Mouse (Mus musculus): Measurements from ENCODE around the gene Stk38. TPM values are rescaled to one million over a fixed set of nuclear protein-coding genes. Genes with fewer than 3 reads are reported as not detected.
"Not testable (repeated sequence)": the region's sequence is repeated elsewhere in the genome, so short reads cannot be mapped to it uniquely, and the experiment has no call there.

Gene Stk38
- polyA plus RNA-seq, 1 experiment from 2014 or later = 130 TPM

GRCm38 (mm10) chr17:29043583-29043982 lies 35.8 kb upstream of the Stk38 start:
- H3K4me2 ChIP-seq = no peak overlapping the region
- peak; percentile 88 for DNase-seq (ENCODE audit: low spot score, missing footprints)
- 89% methylated on average over 3 of the region's 3 CpGs for WGBS
- H3K36me3 ChIP-seq (ENCODE audit: control insufficient read depth, insufficient read depth, low read length) = peaks cover 36% of the 10 kb centered on the region
- no peak for ATAC-seq (ENCODE audit: low FRiP score)
- H3K9ac ChIP-seq (ENCODE audit: low read length) = no peak overlapping the region
- H3K27ac ChIP-seq (ENCODE audit: low read depth, low read length) = no peak overlapping the region
- H3K9me3 ChIP-seq (ENCODE audit: control insufficient read depth, low read length) = no peaks in the 10 kb centered on the region
- no peak overlapping the region for H3K4me3 ChIP-seq (ENCODE audit: low read depth, low read length)
- no peaks in the 10 kb centered on the region for H3K4me1 ChIP-seq (ENCODE audit: control insufficient read depth, insufficient read depth, low read length)
- H3K27me3 ChIP-seq (ENCODE audit: control insufficient read depth, insufficient read depth, low read length) = no peaks in the 10 kb centered on the region

DNA sequence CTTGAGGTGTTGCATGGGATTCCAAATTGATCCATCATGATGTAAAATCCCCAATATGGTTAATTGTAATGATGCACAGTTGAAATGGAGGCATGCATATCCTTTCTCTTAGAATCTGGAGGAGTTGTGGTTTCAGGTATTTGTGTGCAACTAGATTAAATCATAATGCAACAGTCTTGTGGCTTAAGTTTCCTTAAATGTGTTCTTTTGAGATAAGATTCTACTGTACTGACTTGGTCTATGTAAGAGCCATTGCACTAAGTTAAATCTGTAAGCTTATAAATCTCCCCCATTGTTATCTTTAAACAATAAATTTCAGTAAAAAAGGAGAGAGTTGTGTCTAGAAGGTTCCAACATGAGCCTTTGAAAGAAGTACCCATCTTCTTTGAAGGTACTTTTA lies 34.8 kb upstream of the Stk38 start:
- H3K27me3 ChIP-seq (ENCODE audit: control insufficient read depth, insufficient read depth, low read length) = no peaks in the 10 kb centered on the region
- no peak for ATAC-seq (ENCODE audit: low FRiP score)
- H3K36me3 ChIP-seq (ENCODE audit: control insufficient read depth, insufficient read depth, low read length) = peaks cover 43% of the 10 kb centered on the region
- H3K9me3 ChIP-seq (ENCODE audit: control insufficient read depth, low read length) = no peaks in the 10 kb centered on the region
- H3K9ac ChIP-seq (ENCODE audit: low read length) = no peak overlapping the region
- H3K4me1 ChIP-seq (ENCODE audit: control insufficient read depth, insufficient read depth, low read length) = peaks cover 1% of the 10 kb centered on the region; the same call in 1 of the 2 replicates
- no peak overlapping the region for H3K4me3 ChIP-seq (ENCODE audit: low read depth, low read length)
- no peak for DNase-seq (ENCODE audit: low spot score, missing footprints)
- no peak overlapping the region for H3K4me2 ChIP-seq
- no peak overlapping the region for H3K27ac ChIP-seq (ENCODE audit: low read depth, low read length)

- H3K4me3 ChIP-seq (ENCODE audit: low read depth, low read length); DNase-seq (ENCODE audit: low spot score, missing footprints); H3K27me3 ChIP-seq (ENCODE audit: control insufficient read depth, insufficient read depth, low read length); ATAC-seq (ENCODE audit: low FRiP score); H3K27ac ChIP-seq (ENCODE audit: low read depth, low read length); H3K4me1 ChIP-seq (ENCODE audit: control insufficient read depth, insufficient read depth, low read length); H3K9me3 ChIP-seq (ENCODE audit: control insufficient read depth, low read length); H3K4me2 ChIP-seq; H3K9ac ChIP-seq (ENCODE audit: low read length): not testable (repeated sequence)
- 85% methylated on average over 3 of the region's 3 CpGs for WGBS
- H3K36me3 ChIP-seq (ENCODE audit: control insufficient read depth, insufficient read depth, low read length) = peaks cover 50% of the 10 kb centered on the region
Observed at GRCm38 (mm10) chr17:29041632-29042031, 33.8 kb upstream of the Stk38 start.

- WGBS = 78% methylated on average over 11 of the region's 11 CpGs
- H3K9ac ChIP-seq (ENCODE audit: low read length) = no peak overlapping the region
- peaks cover 43% of the 10 kb centered on the region for H3K36me3 ChIP-seq (ENCODE audit: control insufficient read depth, insufficient read depth, low read length)
- H3K4me3 ChIP-seq (ENCODE audit: low read depth, low read length) = no peak overlapping the region
- no peaks in the 10 kb centered on the region for H3K9me3 ChIP-seq (ENCODE audit: control insufficient read depth, low read length)
- H3K4me1 ChIP-seq (ENCODE audit: control insufficient read depth, insufficient read depth, low read length) = peaks cover 10% of the 10 kb centered on the region; the same call in 1 of the 2 replicates
- H3K27me3 ChIP-seq (ENCODE audit: control insufficient read depth, insufficient read depth, low read length) = no peaks in the 10 kb centered on the region
- H3K4me2 ChIP-seq = no peak overlapping the region
- H3K27ac ChIP-seq (ENCODE audit: low read depth, low read length) = no peak overlapping the region
- DNase-seq (ENCODE audit: low spot score, missing footprints) (no peak), ATAC-seq (ENCODE audit: low FRiP score) (no peak)
Observed at GRCm38 (mm10) chr17:29039351-29039750, 31.6 kb upstream of the Stk38 start.

- no peak overlapping the region for H3K9ac ChIP-seq (ENCODE audit: low read length)
- H3K4me1 ChIP-seq (ENCODE audit: control insufficient read depth, insufficient read depth, low read length) = peaks cover 15% of the 10 kb centered on the region
- H3K27me3 ChIP-seq (ENCODE audit: control insufficient read depth, insufficient read depth, low read length) = no peaks in the 10 kb centered on the region
- H3K36me3 ChIP-seq (ENCODE audit: control insufficient read depth, insufficient read depth, low read length) = peaks cover 33% of the 10 kb centered on the region
- H3K4me2 ChIP-seq = peak overlapping the region; percentile 98
- ATAC-seq (ENCODE audit: low FRiP score) (no peak), DNase-seq (ENCODE audit: low spot score, missing footprints) (peak; percentile 89)
- peak overlapping the region; percentile 4 for H3K4me3 ChIP-seq (ENCODE audit: low read depth, low read length)
- H3K9me3 ChIP-seq (ENCODE audit: control insufficient read depth, low read length) = no peaks in the 10 kb centered on the region
- H3K27ac ChIP-seq (ENCODE audit: low read depth, low read length) = no peak overlapping the region
Observed at GRCm38 (mm10) chr17:29035506-29035905, 27.7 kb upstream of the Stk38 start.

GRCm38 (mm10) chr17:29034264-29034663 lies 26.5 kb upstream of the Stk38 start:
- H3K9ac ChIP-seq (ENCODE audit: low read length) = peak overlapping the region; percentile 97
- H3K27me3 ChIP-seq (ENCODE audit: control insufficient read depth, insufficient read depth, low read length) = no peaks in the 10 kb centered on the region
- ATAC-seq (ENCODE audit: low FRiP score) = no peak
- no peaks in the 10 kb centered on the region for H3K9me3 ChIP-seq (ENCODE audit: control insufficient read depth, low read length)
- H3K36me3 ChIP-seq (ENCODE audit: control insufficient read depth, insufficient read depth, low read length) = peaks cover 23% of the 10 kb centered on the region
- H3K4me3 ChIP-seq (ENCODE audit: low read depth, low read length) = peak overlapping the region; percentile 72
- no peak overlapping the region for H3K27ac ChIP-seq (ENCODE audit: low read depth, low read length)
- peaks cover 15% of the 10 kb centered on the region for H3K4me1 ChIP-seq (ENCODE audit: control insufficient read depth, insufficient read depth, low read length)
- H3K4me2 ChIP-seq = peak overlapping the region; percentile 98
- DNase-seq (ENCODE audit: low spot score, missing footprints) = no peak

DNA sequence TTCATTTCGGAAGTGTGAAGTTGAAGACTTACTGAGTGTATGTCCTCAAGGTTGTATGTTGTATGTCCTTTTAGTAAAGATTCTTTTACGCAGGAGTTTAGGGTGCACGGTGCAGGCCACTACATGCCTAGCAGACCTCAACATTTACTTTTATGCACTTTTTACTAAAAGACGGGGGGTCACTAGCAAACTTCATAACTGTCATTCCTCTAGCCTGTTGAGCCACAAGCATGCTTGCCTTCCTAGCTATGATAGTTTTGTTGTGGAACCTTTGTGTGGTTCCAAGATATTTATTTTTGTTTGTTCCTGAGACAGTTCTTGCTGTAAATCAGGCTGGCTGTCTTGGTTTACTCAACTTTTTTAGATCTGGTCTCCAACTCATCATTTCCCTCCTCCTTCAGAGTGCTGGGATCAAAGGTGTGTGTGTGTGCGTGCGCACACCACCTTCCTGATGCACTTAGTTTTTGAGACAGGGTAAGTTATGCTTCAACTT lies 25.8 kb upstream of the Stk38 start:
- H3K4me2 ChIP-seq = peak overlapping the region; percentile 98
- no peak for ATAC-seq (ENCODE audit: low FRiP score)
- no peak overlapping the region for H3K27ac ChIP-seq (ENCODE audit: low read depth, low read length)
- H3K4me1 ChIP-seq (ENCODE audit: control insufficient read depth, insufficient read depth, low read length) = peaks cover 15% of the 10 kb centered on the region
- H3K4me3 ChIP-seq (ENCODE audit: low read depth, low read length) = peak overlapping the region; percentile 72
- DNase-seq (ENCODE audit: low spot score, missing footprints) = peak; percentile 90
- H3K27me3 ChIP-seq (ENCODE audit: control insufficient read depth, insufficient read depth, low read length) = no peaks in the 10 kb centered on the region
- peaks cover 19% of the 10 kb centered on the region for H3K36me3 ChIP-seq (ENCODE audit: control insufficient read depth, insufficient read depth, low read length)
- no peaks in the 10 kb centered on the region for H3K9me3 ChIP-seq (ENCODE audit: control insufficient read depth, low read length)
- 2% methylated on average over 6 of the region's 6 CpGs for WGBS
- H3K9ac ChIP-seq (ENCODE audit: low read length) = peak overlapping the region; percentile 97

DNA sequence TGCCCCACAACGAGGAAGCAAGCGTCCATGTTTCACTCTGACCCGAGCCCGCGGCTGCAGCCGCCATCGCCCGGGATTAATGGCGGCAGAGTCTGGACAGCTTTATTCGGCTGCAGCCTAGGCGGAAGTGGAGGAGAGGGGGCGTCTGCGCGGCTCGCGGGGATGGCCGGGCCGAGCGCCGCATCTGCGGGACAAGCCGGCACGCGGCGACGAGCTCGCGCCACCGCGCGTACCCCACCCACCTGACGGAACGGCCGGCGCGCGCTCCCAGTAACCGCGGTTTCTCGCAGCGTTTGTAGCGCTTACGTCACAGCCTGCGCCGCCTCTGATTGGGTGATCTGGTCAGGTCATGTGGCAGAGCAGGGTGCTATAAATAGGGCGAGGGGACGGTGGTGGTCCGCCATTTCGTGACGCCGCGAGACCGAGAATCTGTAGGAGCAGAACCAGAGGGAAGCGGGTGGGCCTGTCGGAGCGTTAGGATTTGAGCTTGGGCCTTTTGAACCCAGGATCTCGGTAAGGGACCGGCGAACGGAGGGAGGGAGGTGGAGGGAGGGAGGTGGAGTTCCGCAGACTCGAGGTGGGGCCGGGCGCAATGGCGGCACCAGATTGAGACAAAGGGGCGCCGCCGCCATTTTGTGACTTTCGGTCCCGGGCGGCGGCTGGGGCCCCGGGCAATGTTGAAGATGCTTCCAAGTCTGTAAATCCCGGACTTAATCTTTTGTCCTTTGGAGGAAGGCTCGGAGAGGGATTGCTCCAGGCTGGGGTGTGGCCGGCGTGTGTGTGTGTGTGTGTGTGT lies 24.7 kb upstream of the Stk38 start, which contains the start of gene Srsf3:
TSS of gene Srsf3 (plus strand) at position 355 of the 796 bp plus-strand sequence.
- Histone ChIP-seq H3K9ac (ENCODE audit: low read length) (peak within 1 kb of the TSS; percentile 97), H3K4me1 (ENCODE audit: control insufficient read depth, insufficient read depth, low read length) (peaks cover 13% of the 10 kb centered on the region), H3K27ac (ENCODE audit: low read depth, low read length) (peak within 1 kb of the TSS; percentile 96), H3K4me3 (ENCODE audit: low read depth, low read length) (peak within 1 kb of the TSS; percentile 72), H3K9me3 (ENCODE audit: control insufficient read depth, low read length) (no peaks in the 10 kb centered on the region), H3K36me3 (ENCODE audit: control insufficient read depth, insufficient read depth, low read length) (peaks cover 11% of the 10 kb centered on the region), H3K27me3 (ENCODE audit: control insufficient read depth, insufficient read depth, low read length) (no peaks in the 10 kb centered on the region), H3K4me2 (peak within 1 kb of the TSS; percentile 98)
- DNase-seq (ENCODE audit: low spot score, missing footprints) (peak; percentile 100), ATAC-seq (ENCODE audit: low FRiP score) (peak; percentile 99)
- WGBS = under 1% methylated on average over 77 of the region's 77 CpGs

DNA sequence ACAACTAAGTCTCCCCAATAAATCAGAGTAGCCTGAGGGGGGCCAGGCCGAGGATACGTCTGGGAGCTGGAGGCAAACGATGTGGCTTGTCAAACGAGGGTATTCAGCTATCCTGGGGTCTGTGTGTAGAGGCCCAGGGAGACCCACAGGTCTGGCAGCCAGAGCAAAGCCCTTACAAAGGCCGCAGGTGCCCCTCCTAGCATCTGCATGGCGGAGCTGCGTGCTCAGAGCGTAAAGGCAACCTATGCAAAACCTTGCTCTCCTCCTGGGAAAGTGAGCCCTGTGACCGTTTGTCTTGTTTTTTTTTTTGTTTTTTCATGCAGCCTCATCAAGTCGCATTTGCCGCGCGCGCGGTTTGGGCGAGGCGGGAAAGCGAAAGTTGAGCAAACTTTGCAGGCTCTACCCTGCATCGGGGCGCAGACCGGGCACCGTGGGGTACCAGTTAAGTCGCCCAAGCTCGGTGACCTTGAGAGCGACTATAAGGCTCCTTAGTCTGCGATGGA lies 24.0 kb upstream of the Stk38 start:
- Histone ChIP-seq H3K4me3 (ENCODE audit: low read depth, low read length) (peak overlapping the region; percentile 72), H3K27ac (ENCODE audit: low read depth, low read length) (peak overlapping the region; percentile 96), H3K9ac (ENCODE audit: low read length) (peak overlapping the region; percentile 97), H3K27me3 (ENCODE audit: control insufficient read depth, insufficient read depth, low read length) (no peaks in the 10 kb centered on the region), H3K4me1 (ENCODE audit: control insufficient read depth, insufficient read depth, low read length) (peaks cover 11% of the 10 kb centered on the region), H3K9me3 (ENCODE audit: control insufficient read depth, low read length) (no peaks in the 10 kb centered on the region), H3K36me3 (ENCODE audit: control insufficient read depth, insufficient read depth, low read length) (peaks cover 4% of the 10 kb centered on the region), H3K4me2 (peak overlapping the region; percentile 77)
- 1% methylated on average over 26 of the region's 26 CpGs for WGBS
- no peak for DNase-seq (ENCODE audit: low spot score, missing footprints)
- peak; percentile 27 for ATAC-seq (ENCODE audit: low FRiP score)
